Mouse (Mus musculus) neural tube, embryonic 15.5 days (tissue): Measurements from ENCODE around the gene Smo. TPM values are rescaled to one million over a fixed set of nuclear protein-coding genes. Genes with fewer than 3 reads are reported as not detected.

Experiments used
- ATAC-seq: fragments of 200-750 bp; cut with Nextera tagmentation; 2 replicates; pipeline ENCODE4 v1.8.0; 2017; ENCODE audit warnings: mild to moderate bottlenecking, moderate TSS enrichment, moderate library complexity; ENCODE audit not compliant: low FRiP score
- H3K27ac ChIP-seq: fragments of 300-500 bp; sonication (generic); replicated peaks from 2 replicates; pipeline ENCODE4 v1.5.1; 2015; ENCODE audit warnings: mild to moderate bottlenecking, inconsistent platforms
- H3K27me3 ChIP-seq: fragments of 300-500 bp; sonication (generic); replicated peaks from 2 replicates; pipeline ENCODE4 v1.6.1; 2015; ENCODE audit warnings: inconsistent platforms
- H3K36me3 ChIP-seq: fragments of 300-500 bp; sonication (generic); 2 replicates; pipeline ENCODE4 v1.6.1; 2015; ENCODE audit warnings: inconsistent platforms
- H3K4me1 ChIP-seq: fragments of 300-500 bp; sonication (generic); 2 replicates; pipeline ENCODE4 v1.6.1; 2015; ENCODE audit warnings: inconsistent platforms
- H3K4me2 ChIP-seq: fragments of 300-500 bp; sonication (generic); 2 replicates; pipeline ENCODE4 v1.6.1; 2015; ENCODE audit warnings: inconsistent platforms, mild to moderate bottlenecking, moderate library complexity
- H3K4me3 ChIP-seq: fragments of 300-500 bp; sonication (generic); replicated peaks from 2 replicates; pipeline ENCODE4 v1.5.1; 2015; ENCODE audit warnings: mild to moderate bottlenecking, inconsistent platforms
- H3K9ac ChIP-seq: fragments of 300-500 bp; sonication (generic); replicated peaks from 2 replicates; pipeline ENCODE4 v1.6.1; 2015; ENCODE audit warnings: mild to moderate bottlenecking, inconsistent platforms
- H3K9me3 ChIP-seq: fragments of 300-500 bp; sonication (generic); replicated peaks from 2 replicates; pipeline ENCODE4 v1.6.1; 2016; ENCODE audit warnings: inconsistent platforms
- WGBS: fragments of 180-500 bp; shearing (Covaris S2); methylation state at CpG from one replicate; pipeline ENCODE4 v1.1.7; 2015; ENCODE audit warnings: mixed read lengths; 5-methylcytosine and 5-hydroxymethylcytosine counted together
- polyA plus RNA-seq: library from polyadenylated mRNA; unstranded; fragments of >200 nt; fragmentation: Nextera tagmentation; extraction: Ambion mirVana; gene quantifications from 2 replicates; pipeline ENCODE4 v1.2.1, GENCODE M21; 2015

Smo gene
- polyA plus RNA-seq, 1 experiment from 2014 or later, result 10.8 TPM

- H3K36me3 ChIP-seq, result no peaks in the 10 kb centered on the region
- H3K27ac ChIP-seq, result no peak overlapping the region
- no peak overlapping the region for H3K4me2 ChIP-seq
- no peak overlapping the region for H3K4me3 ChIP-seq
- no peaks in the 10 kb centered on the region for H3K27me3 ChIP-seq
- H3K9me3 ChIP-seq, result no peaks in the 10 kb centered on the region
- peaks cover 4% of the 10 kb centered on the region; the same call in 1 of the 2 replicates for H3K4me1 ChIP-seq
- H3K9ac ChIP-seq, result no peak overlapping the region
- no peak for ATAC-seq
These were observed 44.8 kb downstream of the Smo start for GRCm38 (mm10) chr6:29780082-29780481.

DNA sequence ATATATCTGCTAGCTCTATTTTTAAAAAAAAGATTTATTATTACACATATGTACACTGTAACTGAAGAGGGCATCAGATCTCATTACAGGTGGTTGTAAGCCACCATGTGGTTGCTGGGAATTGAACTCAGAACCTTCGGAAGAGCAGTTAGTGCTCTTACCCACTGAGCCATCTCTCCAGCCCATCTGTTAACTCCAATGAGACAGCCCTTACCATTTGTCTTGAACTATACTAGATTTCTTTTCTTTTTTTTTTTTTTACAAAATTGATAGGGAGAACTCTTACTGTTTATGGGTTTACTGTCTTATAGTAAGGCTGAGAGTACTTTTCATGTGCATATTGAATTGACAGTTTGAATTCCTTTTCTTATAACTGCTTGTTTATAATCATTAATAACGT, 45.3 kb downstream of the Smo start:
- no peaks in the 10 kb centered on the region for H3K27me3 ChIP-seq
- H3K36me3 ChIP-seq, result no peaks in the 10 kb centered on the region
- H3K9ac ChIP-seq, result no peak overlapping the region
- H3K27ac ChIP-seq, result no peak overlapping the region
- H3K4me3 ChIP-seq, result no peak overlapping the region
- no peaks in the 10 kb centered on the region for H3K9me3 ChIP-seq
- H3K4me2 ChIP-seq, result no peak overlapping the region
- ATAC-seq, result no peak
- WGBS, result 96% methylated on average over 2 of the region's 2 CpGs
- H3K4me1 ChIP-seq, result peaks cover 3% of the 10 kb centered on the region; the same call in 1 of the 2 replicates

DNA sequence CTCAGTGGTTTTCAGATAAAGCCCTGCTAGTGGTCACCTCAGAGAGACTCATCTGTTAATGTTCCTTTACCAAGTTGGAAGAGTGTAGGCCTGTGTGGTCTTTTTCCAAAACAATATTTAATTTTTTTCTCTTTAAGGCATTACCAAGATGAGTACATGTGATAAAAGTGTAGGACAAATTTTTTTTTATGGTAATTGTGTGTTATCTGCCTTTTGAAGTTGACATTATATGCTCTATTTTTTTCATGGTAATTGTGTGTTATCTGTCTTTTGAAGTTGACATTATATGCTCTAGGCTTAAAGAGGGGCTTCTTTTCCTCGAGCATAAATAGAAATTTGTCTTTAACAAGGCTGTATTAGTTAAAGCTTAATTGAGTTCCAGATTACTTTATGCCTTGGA, 46.9 kb downstream of the Smo start:
- no peaks in the 10 kb centered on the region for H3K36me3 ChIP-seq
- no peak overlapping the region for H3K27ac ChIP-seq
- ATAC-seq, result no peak
- H3K4me3 ChIP-seq, result no peak overlapping the region
- H3K9ac ChIP-seq, result no peak overlapping the region
- no peaks in the 10 kb centered on the region for H3K9me3 ChIP-seq
- H3K4me1 ChIP-seq, result no peaks in the 10 kb centered on the region
- no peak overlapping the region for H3K4me2 ChIP-seq
- WGBS, result 78% methylated on average over 1 of the region's 1 CpGs
- H3K27me3 ChIP-seq, result no peaks in the 10 kb centered on the region

DNA sequence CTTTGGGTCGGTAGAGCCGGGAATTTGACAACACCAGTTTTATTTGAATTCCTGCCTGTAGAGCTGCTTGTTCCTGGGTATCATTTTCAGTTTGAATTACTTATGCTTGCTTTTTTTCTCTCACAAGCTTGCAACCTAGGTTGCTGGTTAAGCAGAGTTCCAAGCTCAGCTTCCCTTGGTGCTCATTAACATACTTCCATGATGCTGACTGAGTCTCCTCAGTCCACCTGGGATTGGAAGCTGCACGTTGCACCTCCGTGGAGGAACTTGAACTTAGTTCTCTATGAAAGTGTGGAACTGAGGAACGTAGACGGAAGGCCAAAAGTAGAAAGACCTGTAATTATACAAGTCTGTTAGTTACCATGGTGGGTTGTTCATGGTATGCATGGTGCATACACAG, 48.7 kb downstream of the Smo start:
- no peaks in the 10 kb centered on the region for H3K9me3 ChIP-seq
- H3K9ac ChIP-seq, result no peak overlapping the region
- ATAC-seq, result no peak
- no peaks in the 10 kb centered on the region for H3K36me3 ChIP-seq
- H3K27me3 ChIP-seq, result no peaks in the 10 kb centered on the region
- 85% methylated on average over 6 of the region's 6 CpGs for WGBS
- H3K4me1 ChIP-seq, result peaks cover 3% of the 10 kb centered on the region; the same call in 1 of the 2 replicates
- H3K27ac ChIP-seq, result no peak overlapping the region
- no peak overlapping the region for H3K4me2 ChIP-seq
- no peak overlapping the region for H3K4me3 ChIP-seq

DNA sequence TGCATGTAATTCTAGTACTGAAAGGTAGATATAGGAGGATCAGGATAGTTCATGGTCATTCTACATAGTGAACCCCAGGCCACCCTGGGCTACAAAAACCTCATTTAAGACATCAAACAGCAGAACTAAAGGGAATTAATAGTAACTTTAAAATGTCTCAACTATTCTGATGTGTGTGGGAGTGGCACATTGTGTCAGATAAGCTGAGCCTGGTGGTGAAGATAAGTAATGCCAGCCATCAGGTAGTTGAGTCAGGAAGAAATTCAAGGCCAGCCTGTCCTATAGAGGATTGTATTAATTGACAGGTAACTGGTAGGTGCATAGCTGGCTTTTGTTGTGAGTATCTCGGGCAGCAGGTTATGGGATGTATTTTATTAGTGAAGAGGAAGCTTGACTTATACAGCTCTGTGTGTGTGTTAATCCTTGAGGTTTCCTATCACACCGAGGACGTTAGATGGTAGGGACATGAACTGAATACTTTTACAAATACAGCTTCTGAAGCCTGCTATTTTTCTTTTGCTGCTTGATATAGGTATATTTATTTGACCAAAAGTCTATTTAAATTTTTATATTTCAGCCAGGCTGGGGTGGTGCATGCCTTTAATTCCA, 49.2 kb downstream of the Smo start:
- H3K36me3 ChIP-seq, result no peaks in the 10 kb centered on the region
- H3K4me1 ChIP-seq, result peaks cover 5% of the 10 kb centered on the region; the same call in 1 of the 2 replicates
- H3K9me3 ChIP-seq, result no peaks in the 10 kb centered on the region
- no peak overlapping the region for H3K4me3 ChIP-seq
- H3K9ac ChIP-seq, result no peak overlapping the region
- no peak overlapping the region for H3K27ac ChIP-seq
- no peak overlapping the region for H3K4me2 ChIP-seq
- no peak for ATAC-seq
- H3K27me3 ChIP-seq, result no peaks in the 10 kb centered on the region
- 88% methylated on average over 3 of the region's 3 CpGs for WGBS

- 93% methylated on average over 5 of the region's 5 CpGs for WGBS
- no peaks in the 10 kb centered on the region for H3K27me3 ChIP-seq
- no peak for ATAC-seq
- no peak overlapping the region for H3K9ac ChIP-seq
- H3K4me1 ChIP-seq, result peaks cover 5% of the 10 kb centered on the region; the same call in 1 of the 2 replicates
- H3K36me3 ChIP-seq, result no peaks in the 10 kb centered on the region
- no peak overlapping the region for H3K4me2 ChIP-seq
- H3K27ac ChIP-seq, result no peak overlapping the region
- no peak overlapping the region for H3K4me3 ChIP-seq
- H3K9me3 ChIP-seq, result no peaks in the 10 kb centered on the region
These were observed 50.5 kb downstream of the Smo start for GRCm38 (mm10) chr6:29785759-29786158.

- Histone ChIP-seq H3K9me3 (no peaks in the 10 kb centered on the region), H3K4me1 (peaks cover 5% of the 10 kb centered on the region; the same call in 1 of the 2 replicates), H3K27me3 (no peaks in the 10 kb centered on the region), H3K4me2 (no peak overlapping the region), H3K9ac (no peak overlapping the region), H3K36me3 (no peaks in the 10 kb centered on the region), H3K4me3 (no peak overlapping the region), H3K27ac (no peak overlapping the region)
- ATAC-seq, result no peak
- WGBS, result 29% methylated on average over 3 of the region's 3 CpGs
These were observed 53.6 kb downstream of the Smo start for GRCm38 (mm10) chr6:29788779-29789350.

- WGBS, result 91% methylated on average over 3 of the region's 3 CpGs
- H3K27me3 ChIP-seq, result no peaks in the 10 kb centered on the region
- no peak for ATAC-seq
- H3K4me3 ChIP-seq, result no peak overlapping the region
- H3K9ac ChIP-seq, result no peak overlapping the region
- peaks cover 5% of the 10 kb centered on the region; the same call in 1 of the 2 replicates for H3K4me1 ChIP-seq
- H3K36me3 ChIP-seq, result no peaks in the 10 kb centered on the region
- no peaks in the 10 kb centered on the region for H3K9me3 ChIP-seq
- H3K4me2 ChIP-seq, result no peak overlapping the region
- no peak overlapping the region for H3K27ac ChIP-seq
These were observed 54.9 kb downstream of the Smo start for GRCm38 (mm10) chr6:29790014-29790698.

GRCm38 (mm10) chr6:29793520-29793919, 58.2 kb downstream of the Smo start:
- no peaks in the 10 kb centered on the region for H3K36me3 ChIP-seq
- H3K4me3 ChIP-seq, result no peak overlapping the region
- no peak overlapping the region for H3K27ac ChIP-seq
- H3K4me1 ChIP-seq, result peaks cover 5% of the 10 kb centered on the region; the same call in 1 of the 2 replicates
- no peak for ATAC-seq
- H3K27me3 ChIP-seq, result no peaks in the 10 kb centered on the region
- H3K9me3 ChIP-seq, result no peaks in the 10 kb centered on the region
- 72% methylated on average over 1 of the region's 1 CpGs for WGBS
- H3K9ac ChIP-seq, result no peak overlapping the region
- H3K4me2 ChIP-seq, result no peak overlapping the region

- no peak for ATAC-seq
- H3K9me3 ChIP-seq, result no peaks in the 10 kb centered on the region
- WGBS, result 84% methylated on average over 6 of the region's 6 CpGs
- no peak overlapping the region for H3K9ac ChIP-seq
- no peak overlapping the region for H3K4me3 ChIP-seq
- no peaks in the 10 kb centered on the region for H3K4me1 ChIP-seq
- no peak overlapping the region for H3K27ac ChIP-seq
- no peaks in the 10 kb centered on the region for H3K27me3 ChIP-seq
- H3K36me3 ChIP-seq, result no peaks in the 10 kb centered on the region
- no peak overlapping the region for H3K4me2 ChIP-seq
These were observed 59.3 kb downstream of the Smo start for GRCm38 (mm10) chr6:29794582-29794981.

DNA sequence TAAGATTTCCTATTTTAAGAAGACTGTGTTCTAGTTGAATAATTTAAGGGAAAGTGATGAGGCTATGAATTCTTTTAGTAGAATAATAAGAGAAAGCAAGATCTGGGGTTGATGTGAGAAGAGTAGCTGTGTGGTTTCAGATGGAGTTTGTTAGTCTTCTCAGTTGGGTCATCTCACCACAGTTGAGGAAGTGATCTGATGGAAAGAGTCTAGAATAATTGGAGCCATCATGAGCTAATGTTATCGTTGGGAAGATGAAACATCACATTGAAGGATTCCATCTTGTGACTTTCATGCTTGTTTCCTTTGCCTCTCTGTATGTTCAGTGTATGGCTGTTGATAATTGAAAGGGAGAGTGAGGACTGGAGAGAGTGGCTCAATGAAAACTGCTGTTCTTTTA, 67.7 kb downstream of the Smo start:
- Histone ChIP-seq H3K27ac (no peak overlapping the region), H3K27me3 (no peaks in the 10 kb centered on the region), H3K9me3 (no peaks in the 10 kb centered on the region), H3K9ac (no peak overlapping the region), H3K4me2 (no peak overlapping the region), H3K4me3 (no peak overlapping the region), H3K4me1 (no peaks in the 10 kb centered on the region), H3K36me3 (no peaks in the 10 kb centered on the region)
- WGBS, result 96% methylated on average over 1 of the region's 1 CpGs
- no peak for ATAC-seq

DNA sequence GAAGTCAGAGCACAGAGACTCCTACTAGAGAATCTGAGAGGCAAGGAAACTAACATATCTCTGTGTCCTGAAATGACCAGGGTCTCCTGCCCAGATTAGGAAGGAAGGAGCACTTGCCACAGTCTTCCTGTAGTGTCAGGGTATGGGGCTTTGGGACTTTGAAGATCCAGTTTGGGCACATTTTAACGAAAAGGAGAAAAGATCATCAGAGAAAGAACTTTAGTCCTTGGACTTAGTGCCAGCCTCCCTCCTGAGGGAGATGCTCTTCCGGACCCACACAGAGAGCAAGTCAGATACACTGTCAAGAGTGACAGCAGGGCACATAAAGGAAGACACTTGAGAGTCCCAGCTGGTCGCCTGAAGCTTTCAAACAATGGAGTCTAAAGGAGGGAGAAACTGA, 68.7 kb downstream of the Smo start:
- Histone ChIP-seq H3K9me3 (no peaks in the 10 kb centered on the region), H3K4me2 (no peak overlapping the region), H3K4me1 (no peaks in the 10 kb centered on the region), H3K4me3 (no peak overlapping the region), H3K27me3 (no peaks in the 10 kb centered on the region), H3K36me3 (no peaks in the 10 kb centered on the region), H3K27ac (no peak overlapping the region), H3K9ac (no peak overlapping the region)
- 72% methylated on average over 3 of the region's 3 CpGs for WGBS
- ATAC-seq, result no peak
